Mouse (Mus musculus) bone marrow, adult 2 months (tissue): ENCODE results near the gene Ankrd44. TPM values are rescaled to one million over a fixed set of nuclear protein-coding genes. Genes with fewer than 3 reads are reported as not detected.

ENCODE experiments used
- H3K27ac ChIP-seq: fragments of 200-500 bp; 2 replicates; pipeline ENCODE4 v1.5.1; 2012; ENCODE audit warnings: low read depth, mild to moderate bottlenecking, control low read depth, inconsistent platforms, low read length; ENCODE audit not compliant: control insufficient read depth, poor library complexity, insufficient read depth
- H3K4me1 ChIP-seq: fragments of 200-500 bp; 2 replicates; pipeline ENCODE4 v1.6.1; 2011; ENCODE audit warnings: low read length; ENCODE audit not compliant: control insufficient read depth, insufficient read depth
- H3K4me3 ChIP-seq: fragments of 200-500 bp; replicated peaks from 2 replicates; pipeline ENCODE3; 2011; ENCODE audit warnings: mild to moderate bottlenecking, low read depth, low read length, control low read depth; ENCODE audit not compliant: control insufficient read depth
- CTCF ChIP-seq: fragments of 200-500 bp; IDR thresholded peaks from 2 replicates; pipeline ENCODE4 v1.5.1; 2011; ENCODE audit warnings: low read length, control low read depth; ENCODE audit not compliant: control insufficient read depth, insufficient read depth
- POLR2A ChIP-seq: fragments of 200-500 bp; IDR thresholded peaks from 2 replicates; pipeline ENCODE4 v1.6.1; 2011; ENCODE audit warnings: low read depth, mild to moderate bottlenecking, control low read depth, low read length, borderline replicate concordance; ENCODE audit not compliant: control insufficient read depth
- WGBS: fragments of 180-500 bp; shearing (Covaris S2); methylation state at CpG from one replicate; pipeline ENCODE4 v1.1.7; 2018; 5-methylcytosine and 5-hydroxymethylcytosine counted together
- polyA plus RNA-seq: library from polyadenylated mRNA; stranded (reverse); fragments of >200 nt; gene quantifications from 2 replicates; pipeline ENCODE4 v1.2.4, GENCODE M21; 2011; ENCODE audit warnings: low replicate concordance; ENCODE audit not compliant: missing spikeins, insufficient read depth, insufficient read length

Ankrd44 gene
- polyA plus RNA-seq, 1 experiment, result 47.3 TPM

GRCm38 (mm10) chr1:54658558-54658957, 267.6 kb downstream of the Ankrd44 start:
- TF ChIP-seq CTCF, result no peak
- no peak for TF ChIP-seq POLR2A
- Histone ChIP-seq H3K27ac (no peak overlapping the region), H3K4me3 (no peak overlapping the region), H3K4me1 (no peaks in the 10 kb centered on the region)
- 89% methylated on average over 4 of the region's 4 CpGs for WGBS

GRCm38 (mm10) chr1:54648237-54648636, 277.9 kb downstream of the Ankrd44 start:
- no peak for TF ChIP-seq POLR2A
- TF ChIP-seq CTCF, result no peak
- peaks cover 2% of the 10 kb centered on the region for H3K4me1 ChIP-seq
- 77% methylated on average over 5 of the region's 5 CpGs for WGBS
- no peak overlapping the region for H3K4me3 ChIP-seq
- H3K27ac ChIP-seq, result no peak overlapping the region

DNA sequence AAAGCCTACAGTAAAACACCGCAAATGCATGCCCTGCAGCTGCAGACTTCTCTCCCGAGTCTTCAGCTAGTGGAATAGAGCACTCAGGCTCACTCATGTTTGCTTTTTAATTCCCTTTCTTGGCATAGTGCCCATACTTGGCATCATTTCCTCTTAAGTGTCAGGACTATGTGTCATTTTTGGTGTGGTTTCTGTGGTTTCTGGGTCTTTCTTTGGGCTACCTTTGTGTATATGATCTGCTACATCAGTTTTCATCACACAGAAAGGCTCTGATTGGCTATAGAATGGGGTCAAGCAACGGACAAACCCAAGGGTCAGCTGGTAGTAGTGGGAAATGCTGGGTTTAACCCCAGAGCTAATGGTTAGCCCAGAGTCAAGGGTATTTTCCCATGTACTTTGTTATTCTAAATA, 278.8 kb downstream of the Ankrd44 start:
- peaks cover 2% of the 10 kb centered on the region for H3K4me1 ChIP-seq
- TF ChIP-seq POLR2A (no peak), CTCF (no peak)
- WGBS, result 56% methylated on average over 3 of the region's 3 CpGs
- H3K4me3 ChIP-seq, result no peak overlapping the region
- H3K27ac ChIP-seq, result no peak overlapping the region

- Histone ChIP-seq H3K4me1 (no peaks in the 10 kb centered on the region), H3K4me3 (no peak overlapping the region), H3K27ac (no peak overlapping the region)
- TF ChIP-seq CTCF (no peak), POLR2A (no peak)
- 73% methylated on average over 5 of the region's 5 CpGs for WGBS
Observed at GRCm38 (mm10) chr1:54640184-54640795, 285.9 kb downstream of the Ankrd44 start.

GRCm38 (mm10) chr1:54639506-54640078, 286.6 kb downstream of the Ankrd44 start:
- TF ChIP-seq POLR2A (no peak), CTCF (no peak)
- WGBS, result 85% methylated on average over 6 of the region's 6 CpGs

DNA sequence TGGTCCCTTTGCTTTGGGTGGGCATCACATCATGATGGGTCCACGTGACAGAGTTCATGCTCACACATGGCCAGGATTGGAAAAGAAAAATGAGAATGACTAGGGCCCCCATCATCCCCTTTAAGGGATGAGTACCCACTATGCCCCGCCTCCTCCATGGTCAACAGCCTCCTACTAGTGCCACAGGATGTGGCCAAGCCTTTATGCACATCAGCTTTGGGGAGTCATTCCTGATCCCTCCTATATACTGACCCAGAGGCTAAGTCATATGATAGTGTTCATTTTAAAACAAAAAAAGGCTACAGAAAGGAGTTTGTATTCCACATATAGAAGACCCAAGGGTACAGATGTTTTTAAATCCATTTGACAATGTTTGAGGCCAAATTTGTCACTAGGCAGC, 287.1 kb downstream of the Ankrd44 start:
- 83% methylated on average over 2 of the region's 2 CpGs for WGBS
- no peak overlapping the region for H3K4me3 ChIP-seq
- no peaks in the 10 kb centered on the region for H3K4me1 ChIP-seq
- TF ChIP-seq POLR2A (no peak), CTCF (no peak)
- H3K27ac ChIP-seq, result no peak overlapping the region

More at GRCm38 (mm10) chr1:54639506-54640078, 286.6 kb downstream of the Ankrd44 start:
- no peak overlapping the region for H3K4me3 ChIP-seq
- no peak overlapping the region for H3K27ac ChIP-seq
- no peaks in the 10 kb centered on the region for H3K4me1 ChIP-seq

DNA sequence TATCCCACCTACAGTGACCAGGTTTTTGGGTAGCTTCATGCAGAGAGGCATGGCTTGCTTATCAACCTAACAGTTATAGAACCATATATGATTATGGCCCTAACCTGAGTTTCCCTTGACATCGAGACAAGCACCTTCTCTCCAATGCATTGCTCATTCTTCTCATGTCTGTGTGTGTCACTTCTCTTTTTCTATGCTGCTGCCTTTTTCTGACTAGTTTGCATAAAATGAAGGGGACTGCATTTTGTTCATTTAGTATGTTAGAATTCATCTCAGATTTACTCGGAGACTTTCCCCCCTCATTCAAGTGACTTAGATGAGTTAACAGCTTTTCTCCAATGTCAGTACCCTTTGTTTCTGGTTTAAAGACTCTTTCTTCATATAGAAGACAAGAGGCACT, 288.8 kb downstream of the Ankrd44 start:
- TF ChIP-seq CTCF, result no peak
- no peak for TF ChIP-seq POLR2A
- Histone ChIP-seq H3K4me3 (no peak overlapping the region), H3K27ac (no peak overlapping the region), H3K4me1 (no peaks in the 10 kb centered on the region)
- 70% methylated on average over 2 of the region's 2 CpGs for WGBS

GRCm38 (mm10) chr1:54629106-54629505, 297.1 kb downstream of the Ankrd44 start:
- TF ChIP-seq CTCF (no peak), POLR2A (no peak)
- H3K4me1 ChIP-seq, result no peaks in the 10 kb centered on the region
- H3K4me3 ChIP-seq, result no peak overlapping the region
- no peak overlapping the region for H3K27ac ChIP-seq
- WGBS, result 55% methylated on average over 1 of the region's 1 CpGs
